Mouse (Mus musculus) intestine, embryonic 15.5 days (tissue): ENCODE measurements around the gene Lrrc10. TPM values are rescaled to one million over a fixed set of nuclear protein-coding genes. Genes with fewer than 3 reads are reported as not detected.
A peak's percentile ranks its signal among the peaks of the same experiment; 100 is the strongest.

ENCODE experiments used
- ATAC-seq: fragments of 200-750 bp; cut with Nextera tagmentation; 2 replicates; pipeline ENCODE4 v1.8.0; 2017; ENCODE audit warnings: moderate TSS enrichment, moderate library complexity
- H3K27ac ChIP-seq: fragments of 300-500 bp; sonication (generic); 2 replicates; pipeline ENCODE4 v1.5.1; 2015; ENCODE audit warnings: mild to moderate bottlenecking, inconsistent platforms
- H3K27me3 ChIP-seq: fragments of 300-500 bp; sonication (generic); replicated peaks from 2 replicates; pipeline ENCODE4 v1.6.1; 2015; ENCODE audit warnings: inconsistent platforms
- H3K36me3 ChIP-seq: fragments of 300-500 bp; sonication (generic); 2 replicates; pipeline ENCODE4 v1.6.1; 2015; ENCODE audit warnings: inconsistent platforms
- H3K4me1 ChIP-seq: fragments of 300-500 bp; sonication (generic); replicated peaks from 2 replicates; pipeline ENCODE4 v1.6.1; 2015; ENCODE audit warnings: inconsistent platforms
- H3K4me2 ChIP-seq: fragments of 300-500 bp; sonication (generic); replicated peaks from 2 replicates; pipeline ENCODE4 v1.6.1; 2015; ENCODE audit warnings: mild to moderate bottlenecking, inconsistent platforms
- H3K4me3 ChIP-seq: fragments of 300-500 bp; sonication (generic); replicated peaks from 2 replicates; pipeline ENCODE4 v1.5.1; 2015; ENCODE audit warnings: inconsistent platforms
- H3K9ac ChIP-seq: fragments of 300-500 bp; sonication (generic); 2 replicates; pipeline ENCODE4 v1.6.1; 2015; ENCODE audit warnings: inconsistent platforms
- H3K9me3 ChIP-seq: fragments of 300-500 bp; sonication (generic); 2 replicates; pipeline ENCODE4 v1.6.1; 2016; ENCODE audit warnings: inconsistent platforms
- WGBS: fragments of 180-500 bp; shearing (Covaris S2); methylation state at CpG from one replicate; pipeline ENCODE4 v1.1.7; 2015; 5-methylcytosine and 5-hydroxymethylcytosine counted together
- polyA plus RNA-seq: library from polyadenylated mRNA; unstranded; fragments of >200 nt; fragmentation: Nextera tagmentation; extraction: Ambion mirVana; gene quantifications from 2 replicates; pipeline ENCODE4 v1.2.1, GENCODE M21; 2015

Gene Lrrc10
- polyA plus RNA-seq = not detected in 2 replicates

GRCm38 (mm10) chr10:117045175-117046056, at the start of gene Lrrc10:
Lrrc10 (plus strand) TSS chr10:117045341.
- Histone ChIP-seq H3K27me3 (no peaks in the 10 kb centered on the region), H3K4me2 (peak within 1 kb of the TSS; percentile 49), H3K9me3 (no peaks in the 10 kb centered on the region), H3K27ac (no peak within 1 kb of the TSS), H3K4me1 (peaks cover 4% of the 10 kb centered on the region; the same call in 1 of the 2 replicates), H3K4me3 (0 out of 2 replicates have a peak within 1 kb of the TSS, but pooled peaks have one; percentile 1), H3K9ac (no peak within 1 kb of the TSS), H3K36me3 (0 out of 2 replicates have a peak, but pooled peaks cover 3% of the 10 kb centered on the region)
- ATAC-seq = peak; percentile 19
- WGBS = 45% methylated on average over 40 of the region's 40 CpGs

DNA sequence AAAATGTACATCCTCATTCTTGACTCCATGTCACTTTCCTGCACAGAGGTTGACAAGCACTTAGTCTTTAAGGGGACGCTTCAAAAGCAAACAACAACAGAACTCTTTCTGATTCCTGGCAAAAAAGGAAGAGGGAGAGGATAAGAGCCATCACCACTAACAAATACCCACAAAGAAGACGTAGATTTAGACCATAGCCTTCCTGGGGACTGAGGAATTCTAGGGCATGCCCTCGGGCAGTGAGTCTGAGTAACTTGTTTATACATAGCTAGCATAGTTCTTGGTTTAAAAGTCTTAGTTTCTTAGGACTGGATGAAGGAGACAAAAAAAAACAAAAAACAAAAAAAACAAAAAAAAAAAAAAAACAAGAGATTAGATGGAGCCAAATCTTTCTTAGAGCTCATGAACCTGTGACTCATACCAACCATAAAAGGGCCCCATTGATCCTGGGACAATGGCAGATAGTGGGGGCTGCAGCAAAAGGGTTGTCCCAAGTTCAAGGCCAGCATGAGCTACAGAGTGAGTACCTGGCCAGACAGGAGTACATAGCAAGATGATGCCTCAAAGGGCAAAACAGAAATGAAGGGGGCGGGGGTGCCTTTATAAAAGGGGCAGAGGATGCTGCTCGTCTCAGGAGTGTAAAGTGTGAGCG, 49.4 kb upstream of the Lrrc10 start:
- no peaks in the 10 kb centered on the region for H3K9me3 ChIP-seq
- peaks cover 7% of the 10 kb centered on the region for H3K4me1 ChIP-seq
- H3K27ac ChIP-seq = peak overlapping the region; percentile 72
- no peak overlapping the region for H3K4me3 ChIP-seq
- WGBS = 51% methylated on average over 6 of the region's 6 CpGs
- ATAC-seq = peak; percentile 81
- no peaks in the 10 kb centered on the region for H3K27me3 ChIP-seq
- no peak overlapping the region for H3K9ac ChIP-seq
- 0 out of 2 replicates have a peak overlapping the region, but pooled peaks have one; percentile 11 for H3K4me2 ChIP-seq
- H3K36me3 ChIP-seq = no peaks in the 10 kb centered on the region

- WGBS = 34% methylated on average over 6 of the region's 6 CpGs
- peak; percentile 95 for ATAC-seq
- peaks cover 7% of the 10 kb centered on the region for H3K4me1 ChIP-seq
- H3K36me3 ChIP-seq = no peaks in the 10 kb centered on the region
- H3K27me3 ChIP-seq = no peaks in the 10 kb centered on the region
- H3K27ac ChIP-seq = peak overlapping the region; percentile 72
- H3K4me3 ChIP-seq = no peak overlapping the region
- no peak overlapping the region for H3K9ac ChIP-seq
- H3K9me3 ChIP-seq = no peaks in the 10 kb centered on the region
- H3K4me2 ChIP-seq = 0 out of 2 replicates have a peak overlapping the region, but pooled peaks have one; percentile 11
These were observed 48.9 kb upstream of the Lrrc10 start for GRCm38 (mm10) chr10:116996236-116996600.

DNA sequence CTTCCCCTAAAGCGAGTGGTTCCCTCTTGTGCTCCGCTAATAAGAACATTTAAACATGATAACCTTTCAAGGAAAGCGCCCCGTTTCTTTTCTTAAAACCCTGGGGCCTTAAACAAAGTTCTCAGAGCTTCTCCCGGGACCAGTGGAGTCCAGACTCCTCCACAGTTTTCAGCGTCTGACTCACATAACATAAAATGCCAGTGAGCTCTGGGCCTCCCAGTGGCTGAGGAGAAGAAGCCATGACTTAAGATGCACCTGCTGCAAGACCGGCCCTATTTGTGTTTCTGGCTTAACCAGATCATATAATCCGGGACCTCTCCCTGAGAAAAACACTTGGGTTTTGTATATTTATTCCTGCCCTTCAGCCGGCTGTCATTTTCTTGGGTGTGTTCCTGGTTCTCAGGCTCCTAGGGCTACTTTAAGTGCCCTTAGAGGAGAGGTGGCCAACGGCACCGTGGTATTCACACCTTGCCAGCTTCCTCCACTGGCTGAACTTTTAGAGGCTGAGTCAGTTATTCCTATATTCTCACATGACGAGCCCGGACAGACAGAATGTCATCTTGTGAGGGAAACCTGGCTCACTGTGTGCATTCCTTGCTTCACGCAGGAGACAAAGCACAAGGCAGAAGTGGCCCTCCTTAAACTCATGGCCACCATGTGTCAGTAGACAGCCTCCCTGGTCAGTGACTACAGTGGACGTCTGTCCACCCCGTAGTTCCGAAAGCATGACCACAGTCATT, 46.3 kb upstream of the Lrrc10 start:
- no peak for ATAC-seq
- WGBS = 78% methylated on average over 17 of the region's 17 CpGs

GRCm38 (mm10) chr10:117000975-117001374, 44.2 kb upstream of the Lrrc10 start:
- H3K4me1 ChIP-seq = peaks cover 5% of the 10 kb centered on the region
- no peaks in the 10 kb centered on the region for H3K9me3 ChIP-seq
- no peaks in the 10 kb centered on the region for H3K27me3 ChIP-seq
- WGBS = 51% methylated on average over 12 of the region's 12 CpGs
- H3K36me3 ChIP-seq = no peaks in the 10 kb centered on the region
- no peak overlapping the region for H3K27ac ChIP-seq
- no peak overlapping the region for H3K4me3 ChIP-seq
- no peak overlapping the region for H3K4me2 ChIP-seq
- no peak for ATAC-seq
- H3K9ac ChIP-seq = no peak overlapping the region

More for the DNA sequence above, 46.3 kb upstream of the Lrrc10 start:
- Histone ChIP-seq H3K9me3 (no peaks in the 10 kb centered on the region), H3K4me1 (peaks cover 7% of the 10 kb centered on the region), H3K4me2 (no peak overlapping the region), H3K27me3 (no peaks in the 10 kb centered on the region), H3K9ac (no peak overlapping the region), H3K36me3 (no peaks in the 10 kb centered on the region), H3K27ac (no peak overlapping the region), H3K4me3 (no peak overlapping the region)

- Histone ChIP-seq H3K9me3 (no peaks in the 10 kb centered on the region), H3K27me3 (no peaks in the 10 kb centered on the region), H3K4me3 (no peak overlapping the region), H3K4me1 (no peaks in the 10 kb centered on the region), H3K27ac (no peak overlapping the region), H3K9ac (no peak overlapping the region), H3K4me2 (no peak overlapping the region), H3K36me3 (no peaks in the 10 kb centered on the region)
- WGBS = 83% methylated on average over 5 of the region's 5 CpGs
- no peak for ATAC-seq
These were observed 40.4 kb upstream of the Lrrc10 start for GRCm38 (mm10) chr10:117004695-117005094.

DNA sequence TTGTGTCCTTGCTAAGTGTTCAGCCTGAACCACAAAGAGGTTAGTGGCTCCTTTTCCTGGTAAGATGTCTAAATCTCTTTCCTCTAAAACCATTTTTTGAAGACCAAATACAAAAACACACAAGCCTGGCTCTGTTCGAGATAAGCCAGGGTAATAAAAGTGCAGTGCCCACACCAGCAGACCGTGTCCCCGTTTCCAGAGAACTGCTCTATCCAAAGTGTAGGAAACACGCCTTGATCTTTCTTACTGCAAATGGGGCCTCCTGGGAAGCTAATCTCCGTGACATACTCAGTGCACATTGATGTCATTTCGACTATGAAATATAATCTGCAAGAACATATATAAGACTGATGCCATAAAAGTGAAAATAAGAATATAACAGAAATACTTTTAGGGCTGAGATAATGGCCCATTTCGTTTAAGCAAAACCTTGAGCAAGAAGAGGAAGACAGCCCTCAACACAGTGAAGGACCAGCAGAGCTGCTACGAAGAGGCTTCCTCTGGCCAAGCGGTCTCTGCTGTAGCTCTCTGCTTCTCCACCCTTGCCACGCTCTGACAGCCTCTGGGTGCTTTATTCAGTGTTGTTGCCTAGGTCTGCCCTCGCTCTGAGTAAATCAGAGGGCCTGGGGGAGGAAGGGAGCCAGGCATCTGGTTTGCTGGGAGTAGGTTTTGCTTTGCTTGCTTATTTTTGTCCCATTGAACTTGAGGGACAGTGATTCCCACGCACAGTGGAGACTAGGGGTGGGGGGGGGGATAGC, 39.3 kb upstream of the Lrrc10 start:
- 52% methylated on average over 12 of the region's 12 CpGs for WGBS
- peak; percentile 72 for ATAC-seq
- no peaks in the 10 kb centered on the region for H3K4me1 ChIP-seq
- no peaks in the 10 kb centered on the region for H3K36me3 ChIP-seq
- H3K4me2 ChIP-seq = no peak overlapping the region
- no peak overlapping the region for H3K9ac ChIP-seq
- no peaks in the 10 kb centered on the region for H3K9me3 ChIP-seq
- H3K27me3 ChIP-seq = no peaks in the 10 kb centered on the region
- no peak overlapping the region for H3K4me3 ChIP-seq
- no peak overlapping the region for H3K27ac ChIP-seq

GRCm38 (mm10) chr10:117009691-117010090, 35.5 kb upstream of the Lrrc10 start:
- Histone ChIP-seq H3K9ac (no peak overlapping the region), H3K4me1 (0 out of 2 replicates have a peak, but pooled peaks cover 4% of the 10 kb centered on the region), H3K27me3 (no peaks in the 10 kb centered on the region), H3K27ac (no peak overlapping the region), H3K36me3 (no peaks in the 10 kb centered on the region), H3K4me3 (no peak overlapping the region), H3K9me3 (no peaks in the 10 kb centered on the region), H3K4me2 (no peak overlapping the region)
- no peak for ATAC-seq
- 82% methylated on average over 6 of the region's 6 CpGs for WGBS

DNA sequence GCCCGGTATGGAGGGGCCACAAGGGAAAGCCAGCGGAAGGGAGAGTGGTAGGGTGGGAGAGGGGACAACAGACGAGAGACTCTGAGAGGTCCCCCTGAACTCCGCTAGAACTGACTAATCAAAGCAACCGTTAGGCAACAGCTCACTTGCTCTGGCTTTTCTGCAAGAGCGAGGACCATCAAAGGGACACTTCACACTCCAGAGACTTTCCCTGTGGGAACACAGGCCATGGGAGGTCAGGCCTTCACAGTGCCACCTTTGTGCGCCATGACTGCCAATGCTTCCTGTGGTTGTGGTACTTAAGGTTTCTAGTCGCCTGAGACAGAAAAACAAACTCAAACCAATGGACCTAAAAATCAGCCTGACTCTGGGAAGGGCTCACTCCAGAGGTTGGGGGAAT, 34.1 kb upstream of the Lrrc10 start:
- no peak overlapping the region for H3K9ac ChIP-seq
- H3K4me1 ChIP-seq = 0 out of 2 replicates have a peak, but pooled peaks cover 4% of the 10 kb centered on the region
- no peaks in the 10 kb centered on the region for H3K9me3 ChIP-seq
- WGBS = 74% methylated on average over 8 of the region's 8 CpGs
- ATAC-seq = no peak
- H3K27ac ChIP-seq = no peak overlapping the region
- H3K4me2 ChIP-seq = no peak overlapping the region
- no peaks in the 10 kb centered on the region for H3K27me3 ChIP-seq
- H3K4me3 ChIP-seq = no peak overlapping the region
- H3K36me3 ChIP-seq = no peaks in the 10 kb centered on the region

- Histone ChIP-seq H3K9me3 (no peaks in the 10 kb centered on the region), H3K27me3 (no peaks in the 10 kb centered on the region), H3K4me3 (no peak overlapping the region), H3K36me3 (no peaks in the 10 kb centered on the region), H3K9ac (0 out of 2 replicates have a peak overlapping the region, but pooled peaks have one; percentile 5), H3K27ac (no peak overlapping the region), H3K4me2 (peak overlapping the region; percentile 45), H3K4me1 (0 out of 2 replicates have a peak, but pooled peaks cover 4% of the 10 kb centered on the region)
- peak; percentile 94 for ATAC-seq
- WGBS = 12% methylated on average over 12 of the region's 12 CpGs
These were observed 31.3 kb upstream of the Lrrc10 start for GRCm38 (mm10) chr10:117013689-117014390.

DNA sequence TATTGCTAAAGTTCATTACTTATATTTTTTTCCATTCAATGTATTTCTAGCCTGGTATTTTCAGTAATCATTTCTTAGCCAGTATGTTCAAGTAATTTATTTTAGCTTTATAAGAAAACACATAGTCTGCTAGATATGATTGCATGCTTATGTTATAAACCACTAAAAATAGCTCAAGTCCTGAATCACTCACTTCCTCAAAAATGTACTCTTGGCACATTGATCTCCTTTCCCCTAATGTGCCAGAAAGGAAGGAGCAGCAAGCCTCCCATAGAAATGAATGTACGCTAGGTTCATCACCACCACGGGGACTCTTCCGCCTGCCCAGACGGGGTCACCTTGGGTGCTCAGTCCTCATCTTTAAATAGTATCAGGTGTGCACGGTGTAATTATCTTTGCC, 30.6 kb upstream of the Lrrc10 start:
- Histone ChIP-seq H3K9me3 (no peaks in the 10 kb centered on the region), H3K27ac (no peak overlapping the region), H3K9ac (no peak overlapping the region), H3K4me2 (no peak overlapping the region), H3K27me3 (no peaks in the 10 kb centered on the region), H3K4me1 (0 out of 2 replicates have a peak, but pooled peaks cover 4% of the 10 kb centered on the region), H3K4me3 (no peak overlapping the region), H3K36me3 (no peaks in the 10 kb centered on the region)
- 74% methylated on average over 5 of the region's 5 CpGs for WGBS
- no peak for ATAC-seq
